Mouse (Mus musculus): ENCODE data around the gene Cxcl12.

The Cxcl12 gene

GRCm38 (mm10) chr6:117175113-117175793 is 6.9 kb downstream of the Cxcl12 start:
- no peak for DNase-seq (ENCODE audit: low spot score)

- no peak for DNase-seq (ENCODE audit: low spot score)
These were observed 8.1 kb downstream of the Cxcl12 start for GRCm38 (mm10) chr6:117176406-117176805.

GRCm38 (mm10) chr6:117180303-117180702 is 12.0 kb downstream of the Cxcl12 start:
- no peak for DNase-seq (ENCODE audit: low spot score)

- DNase-seq (ENCODE audit: low spot score): no peak
These were observed 17.0 kb downstream of the Cxcl12 start for GRCm38 (mm10) chr6:117185381-117185780.

GRCm38 (mm10) chr6:117190453-117190852 is 22.1 kb downstream of the Cxcl12 start:
- no peak for DNase-seq (ENCODE audit: low spot score)

GRCm38 (mm10) chr6:117191741-117192140 is 23.4 kb downstream of the Cxcl12 start:
- no peak for DNase-seq (ENCODE audit: low spot score)

- no peak for DNase-seq (ENCODE audit: low spot score)
These were observed 24.3 kb downstream of the Cxcl12 start for GRCm38 (mm10) chr6:117192678-117193077.

GRCm38 (mm10) chr6:117195270-117195669 is 26.9 kb downstream of the Cxcl12 start:
- DNase-seq (ENCODE audit: low spot score): no peak

GRCm38 (mm10) chr6:117198871-117199270 is 30.5 kb downstream of the Cxcl12 start:
- no peak for DNase-seq (ENCODE audit: low spot score)

GRCm38 (mm10) chr6:117199718-117200117 is 31.4 kb downstream of the Cxcl12 start:
- DNase-seq (ENCODE audit: low spot score): no peak

GRCm38 (mm10) chr6:117200916-117201315 is 32.6 kb downstream of the Cxcl12 start:
- no peak for DNase-seq (ENCODE audit: low spot score)

GRCm38 (mm10) chr6:117201396-117201795 is 33.1 kb downstream of the Cxcl12 start:
- no peak for DNase-seq (ENCODE audit: low spot score)

- no peak for DNase-seq (ENCODE audit: low spot score)
These were observed 33.5 kb downstream of the Cxcl12 start for GRCm38 (mm10) chr6:117201859-117202258.

GRCm38 (mm10) chr6:117202856-117203400 is 34.6 kb downstream of the Cxcl12 start:
- DNase-seq (ENCODE audit: low spot score): no peak

GRCm38 (mm10) chr6:117204112-117204511 is 35.8 kb downstream of the Cxcl12 start:
- DNase-seq (ENCODE audit: low spot score): no peak

GRCm38 (mm10) chr6:117206834-117207233 is 38.5 kb downstream of the Cxcl12 start:
- no peak for DNase-seq (ENCODE audit: low spot score)

- DNase-seq (ENCODE audit: low spot score): no peak
These were observed 39.0 kb downstream of the Cxcl12 start for GRCm38 (mm10) chr6:117207289-117207688.

GRCm38 (mm10) chr6:117210086-117210485 is 41.8 kb downstream of the Cxcl12 start:
- DNase-seq (ENCODE audit: low spot score): no peak

GRCm38 (mm10) chr6:117210536-117210935 is 42.2 kb downstream of the Cxcl12 start:
- no peak for DNase-seq (ENCODE audit: low spot score)

GRCm38 (mm10) chr6:117214506-117214905 is 46.2 kb downstream of the Cxcl12 start:
- DNase-seq (ENCODE audit: low spot score): no peak

GRCm38 (mm10) chr6:117218442-117219299 is 50.3 kb downstream of the Cxcl12 start:
- no peak for DNase-seq (ENCODE audit: low spot score)

GRCm38 (mm10) chr6:117219300-117219680 is 51.0 kb downstream of the Cxcl12 start:
- DNase-seq (ENCODE audit: low spot score): no peak

GRCm38 (mm10) chr6:117219911-117220481 is 51.7 kb downstream of the Cxcl12 start:
- DNase-seq (ENCODE audit: low spot score): no peak
